Mouse (Mus musculus) small intestine, adult 2 months (tissue): ENCODE data around the gene Oxsr1.

Source experiments
- CTCF ChIP-seq: fragments of 200-500 bp; IDR thresholded peaks from 2 replicates; pipeline ENCODE4 v1.5.1; 2012; ENCODE audit warnings: low read depth, mild to moderate bottlenecking, control low read depth, inconsistent platforms, low read length, moderate library complexity, mixed read lengths; ENCODE audit not compliant: insufficient replicate concordance, insufficient read length; ENCODE audit errors: extremely low read depth
- POLR2A ChIP-seq: fragments of 200-500 bp; IDR thresholded peaks from 2 replicates; pipeline ENCODE4 v1.6.1; 2012; ENCODE audit warnings: low read depth, mild to moderate bottlenecking, control low read depth, inconsistent platforms, low read length, moderate library complexity

DNA sequence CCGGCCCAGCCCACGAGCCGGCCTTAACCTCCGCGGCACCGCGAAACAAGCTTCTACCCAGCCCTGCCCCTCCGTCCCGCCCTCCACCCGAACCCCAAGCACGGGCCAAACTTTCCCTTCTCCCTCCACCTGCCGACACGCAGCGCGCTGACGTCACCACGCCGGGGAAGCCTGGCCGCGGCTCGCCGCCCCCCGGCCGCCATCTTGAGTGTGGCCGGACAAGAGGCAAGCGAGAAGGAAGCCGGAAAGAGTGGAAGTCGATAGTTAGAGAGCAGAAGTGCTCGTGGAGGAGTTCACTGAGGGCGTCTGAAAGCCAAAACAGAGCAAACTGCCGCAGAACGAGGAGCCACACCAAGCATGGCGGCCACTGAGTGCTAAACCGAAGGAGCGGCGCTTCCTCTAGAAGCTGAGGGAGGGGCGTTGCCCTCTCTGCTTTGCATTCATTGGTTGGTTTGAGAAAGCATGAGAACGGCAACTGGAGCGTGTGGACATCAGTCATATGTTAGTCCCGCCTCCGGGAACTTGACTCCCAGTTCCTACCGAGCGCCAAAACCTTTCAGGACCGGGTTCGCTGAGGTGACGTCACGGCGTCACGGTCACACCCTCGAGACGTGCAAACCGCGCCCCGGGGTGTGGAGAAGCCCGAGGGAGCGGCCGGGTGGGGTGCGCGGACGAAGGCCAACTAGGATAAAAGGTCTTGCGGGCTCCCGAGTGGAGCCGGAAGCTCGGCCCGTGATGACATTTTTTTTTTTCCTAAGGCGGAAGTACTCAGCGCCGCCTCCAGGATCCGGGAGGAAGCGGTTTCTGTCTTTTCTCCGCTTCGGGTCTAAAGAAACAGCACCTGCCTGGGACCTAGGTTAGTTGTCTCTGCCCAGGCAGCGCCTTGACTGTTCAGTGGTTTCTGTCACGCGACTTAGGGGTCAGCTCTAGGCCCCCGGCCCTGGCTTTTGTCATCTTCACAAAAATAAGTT is at the start of gene Oxsr1:
- peak; percentile 45; the same call in 1 of the 2 replicates for TF ChIP-seq CTCF
- peak; percentile 63 for TF ChIP-seq POLR2A
